Mouse (Mus musculus) 3T3-L1 (cell line): ENCODE measurements at regions not wholly inside any gene's neighbourhood (a gene's known extent, or its start where the extent isn't known, plus 50 kb on each side); places are given as distances from the start of the nearest gene placed in this dataset.

Experiments used
- DNase-seq: peaks from one replicate; pipeline ENCODE4 v3.0.0-alpha.2; 2015; ENCODE audit warnings: low read depth, low spot score

- peak; percentile 87 for DNase-seq
Observed at GRCm38 (mm10) chr4:62755237-62755900, 195.7 kb downstream of the Rgs3 start.

DNA sequence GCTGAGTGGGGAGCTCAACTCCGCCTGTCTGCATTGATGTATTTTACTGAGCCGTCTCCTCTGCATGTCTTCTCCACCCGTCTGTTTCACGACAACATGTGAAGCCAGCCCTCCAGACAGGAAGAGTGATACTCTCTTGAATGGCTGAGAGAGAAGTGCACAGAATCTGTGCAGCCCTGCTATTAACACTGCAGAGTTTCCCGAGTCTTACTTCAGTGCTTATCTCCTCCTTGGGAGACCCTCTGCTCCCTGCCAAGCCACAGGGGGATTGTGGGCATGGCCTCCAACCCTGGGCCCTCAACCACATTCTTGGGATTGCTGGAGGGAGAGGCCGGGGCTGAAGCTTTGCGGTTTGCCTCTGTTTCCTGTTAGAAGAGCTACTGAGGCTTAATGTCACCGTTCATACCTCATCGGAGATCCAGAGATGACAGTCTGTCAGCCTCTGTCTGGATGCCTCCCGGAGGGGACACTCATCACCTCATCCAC is 197.1 kb downstream of the Rgs3 start:
- DNase-seq, result peak; percentile 76

DNA sequence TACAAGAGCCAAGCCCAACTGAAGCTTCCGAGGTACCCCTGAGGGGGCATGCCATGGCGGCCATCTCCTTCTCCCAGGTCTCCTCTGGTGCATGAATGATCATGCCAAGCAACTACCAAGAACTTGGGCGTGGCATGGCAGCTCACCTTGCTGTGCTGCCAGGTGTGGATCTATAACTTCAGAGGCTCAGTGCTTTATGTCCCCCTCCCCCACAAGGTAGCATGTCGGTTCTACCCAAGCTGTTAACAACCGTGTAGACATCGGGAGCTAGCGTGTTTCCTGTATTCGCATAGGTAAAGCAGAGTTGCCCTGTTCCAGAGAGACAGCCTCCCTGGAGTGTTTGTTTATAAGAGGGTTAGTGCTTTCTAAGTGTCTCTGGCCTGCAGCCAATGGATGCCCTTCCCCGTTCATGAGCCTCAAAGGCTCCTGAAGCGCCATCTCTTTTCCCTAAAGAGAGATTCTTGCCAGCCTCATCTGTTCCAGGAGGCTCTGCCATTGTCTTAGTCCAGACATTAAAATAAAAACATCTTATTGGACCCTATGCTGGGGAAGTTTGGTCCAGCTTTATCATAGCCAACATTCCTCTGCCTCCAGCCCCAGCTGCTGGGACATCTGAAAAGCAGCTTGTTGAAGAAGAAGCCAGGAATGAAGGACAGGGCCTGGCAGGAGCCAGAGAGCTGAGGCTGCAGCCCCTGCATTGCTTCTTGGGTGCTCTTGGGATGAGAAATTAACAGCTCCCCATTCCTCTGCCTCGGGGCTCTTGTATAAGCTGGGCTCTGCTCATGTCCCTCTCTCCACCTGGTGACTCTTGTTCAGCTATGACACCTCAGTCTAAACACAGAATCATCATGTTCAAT is 201.3 kb downstream of the Rgs3 start:
- peak; percentile 32 for DNase-seq

- DNase-seq, result peak; percentile 88
Observed at GRCm38 (mm10) chr4:62761672-62762071, 202.0 kb downstream of the Rgs3 start.

GRCm38 (mm10) chr4:62763990-62764389 is 201.4 kb upstream of the Zfp618 start:
- DNase-seq, result peak; percentile 92

DNA sequence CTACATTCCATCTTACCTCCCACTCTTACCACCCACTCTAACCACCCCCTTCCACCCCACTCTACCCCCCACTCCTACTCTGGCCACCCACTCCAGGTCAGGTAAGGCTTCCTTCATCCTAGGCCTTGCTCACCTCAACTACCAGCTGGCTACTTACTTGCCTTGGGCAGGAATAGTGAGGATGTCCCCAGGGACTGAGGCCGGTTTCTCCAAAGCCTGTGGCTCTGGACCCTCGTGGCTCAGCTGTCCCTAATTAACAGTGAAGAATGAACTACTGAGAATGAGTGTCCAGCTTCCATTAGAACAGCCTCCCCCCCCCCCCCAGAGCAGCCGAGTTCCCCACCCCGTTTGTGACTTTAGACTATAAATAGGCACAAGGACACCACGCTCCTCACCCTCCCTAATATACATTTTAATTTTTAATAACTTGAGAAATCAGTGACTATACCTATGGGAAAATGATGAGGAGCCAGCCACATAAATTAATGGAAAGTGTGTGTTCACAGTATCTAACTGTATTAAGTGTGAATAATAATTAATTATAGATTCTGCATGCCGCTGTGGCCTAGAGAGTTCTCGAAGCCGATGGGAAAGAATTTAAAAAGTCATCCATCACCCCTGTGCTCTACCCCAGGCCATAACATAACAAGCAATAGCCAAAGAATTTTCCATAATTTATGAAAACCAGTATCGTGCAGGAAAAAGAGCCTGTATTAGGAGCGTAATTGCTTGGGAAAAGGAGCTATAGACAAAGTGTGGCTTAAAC is 195.7 kb upstream of the Zfp618 start:
- no peak for DNase-seq

DNA sequence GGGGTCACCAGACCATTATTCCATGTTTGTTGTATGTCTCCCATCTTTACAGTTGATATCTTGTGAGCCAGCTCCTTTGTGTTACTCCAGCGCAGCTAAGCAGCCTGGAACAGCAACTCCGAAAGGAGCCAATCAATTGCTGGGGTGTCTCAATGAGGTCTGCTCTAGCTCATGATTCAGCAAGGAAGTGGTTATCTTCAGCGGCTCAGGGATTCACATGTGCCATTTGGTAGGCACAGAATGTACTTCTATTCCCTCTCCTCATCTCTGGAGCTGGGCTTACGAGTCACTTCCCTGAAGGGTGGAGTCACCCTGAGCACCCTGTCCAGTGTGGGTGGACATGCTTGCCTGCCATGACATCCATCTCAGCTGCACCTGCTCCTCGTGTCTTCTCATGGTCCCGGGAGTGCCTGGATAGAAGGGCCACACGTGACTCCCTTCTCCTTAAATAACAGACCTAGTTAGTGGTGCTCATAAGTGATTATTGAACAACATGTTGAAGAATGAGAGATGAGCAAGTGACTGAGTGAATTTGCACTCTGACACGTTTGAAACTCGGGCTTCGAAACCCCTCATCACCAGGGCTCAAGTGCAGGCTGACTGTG is 190.3 kb upstream of the Zfp618 start:
- DNase-seq, result no peak

GRCm38 (mm10) chr4:62776881-62777280 is 188.5 kb upstream of the Zfp618 start:
- DNase-seq, result no peak

GRCm38 (mm10) chr4:62777436-62777835 is 187.9 kb upstream of the Zfp618 start:
- DNase-seq, result no peak

DNA sequence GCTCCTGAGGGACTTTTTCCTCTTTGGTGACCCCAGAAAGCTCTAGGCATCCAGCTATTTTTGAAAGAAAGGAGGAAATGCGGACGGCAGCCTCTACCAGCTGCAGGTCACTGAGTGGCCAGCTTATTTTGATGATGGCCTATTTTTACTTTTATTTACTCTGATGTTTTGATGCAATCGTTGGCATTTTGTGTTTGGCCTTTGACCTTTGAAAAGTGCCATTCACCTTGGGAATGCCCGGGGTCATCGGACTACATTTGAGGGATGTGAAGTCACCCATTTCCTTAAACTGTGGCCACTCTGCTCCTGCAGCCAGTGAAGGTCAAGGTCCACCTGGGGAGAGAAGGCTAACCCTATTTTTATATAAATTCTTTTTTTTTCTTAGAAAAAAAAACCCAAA is 186.8 kb upstream of the Zfp618 start:
- DNase-seq, result no peak

- peak; percentile 86 for DNase-seq
Observed at GRCm38 (mm10) chr4:62780409-62780808, 185.0 kb upstream of the Zfp618 start.

DNA sequence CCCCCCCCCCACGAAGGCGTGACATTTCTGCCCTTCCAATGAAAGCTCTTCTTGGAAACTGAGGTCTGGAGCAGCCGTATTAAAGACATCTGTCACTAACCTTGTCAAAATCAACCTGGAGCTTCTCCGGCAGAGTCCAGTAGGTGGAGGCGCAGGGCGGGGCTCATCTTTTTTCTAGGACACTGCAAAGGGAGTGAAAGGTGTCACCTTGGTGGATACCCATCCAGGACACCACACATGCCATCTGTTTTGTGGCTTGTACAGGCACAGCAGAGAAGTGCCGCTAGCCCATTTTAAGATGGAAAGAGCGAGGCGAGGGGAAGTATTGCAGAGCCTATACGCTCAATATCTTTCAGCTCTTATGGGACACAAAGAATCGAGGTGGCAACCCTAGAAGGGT is 184.5 kb upstream of the Zfp618 start:
- no peak for DNase-seq

- DNase-seq, result no peak
Observed at GRCm38 (mm10) chr4:62781309-62781800, 184.0 kb upstream of the Zfp618 start.

GRCm38 (mm10) chr4:62785711-62786110 is 179.7 kb upstream of the Zfp618 start:
- no peak for DNase-seq

DNA sequence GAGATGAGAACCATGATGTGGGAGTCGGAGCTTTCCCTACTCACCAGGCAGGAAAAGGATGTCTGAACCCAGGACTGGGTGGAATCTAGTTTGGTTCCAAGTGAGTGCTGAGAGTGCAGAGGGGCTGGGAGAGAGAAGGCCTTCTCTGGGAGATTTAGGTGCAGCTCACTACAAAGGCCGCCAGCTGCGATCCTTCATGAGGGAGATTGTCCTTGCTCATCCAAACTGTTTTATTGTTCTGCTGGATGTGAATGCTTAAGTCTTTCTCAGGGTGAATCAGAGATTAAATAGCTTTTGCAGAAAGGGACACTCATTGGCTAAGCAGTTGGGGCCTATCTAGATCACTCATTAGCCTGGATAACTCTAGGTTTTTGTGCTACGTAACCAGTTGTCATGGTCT is 175.7 kb upstream of the Zfp618 start:
- no peak for DNase-seq

DNA sequence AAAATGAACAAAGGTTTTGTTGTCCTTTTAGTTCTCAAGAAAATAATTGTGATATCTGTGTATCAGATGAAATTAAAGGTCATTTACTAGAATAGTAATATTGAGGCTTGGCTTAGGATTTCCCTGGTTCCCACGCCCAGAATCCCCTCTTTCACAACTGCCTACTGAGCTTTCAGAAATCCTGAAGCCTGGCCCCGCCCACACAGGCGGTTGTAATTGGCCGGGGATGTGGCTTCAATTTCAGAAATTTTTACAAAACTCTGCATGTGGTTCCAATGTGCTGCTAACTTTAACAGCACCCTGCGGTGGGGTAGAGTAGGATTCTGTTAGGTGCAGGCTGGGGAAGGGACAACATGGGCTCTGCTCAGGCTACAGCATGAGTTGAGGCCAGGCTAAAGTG is 171.8 kb upstream of the Zfp618 start:
- no peak for DNase-seq

- DNase-seq, result no peak
Observed at GRCm38 (mm10) chr4:62795538-62795937, 169.8 kb upstream of the Zfp618 start.

DNA sequence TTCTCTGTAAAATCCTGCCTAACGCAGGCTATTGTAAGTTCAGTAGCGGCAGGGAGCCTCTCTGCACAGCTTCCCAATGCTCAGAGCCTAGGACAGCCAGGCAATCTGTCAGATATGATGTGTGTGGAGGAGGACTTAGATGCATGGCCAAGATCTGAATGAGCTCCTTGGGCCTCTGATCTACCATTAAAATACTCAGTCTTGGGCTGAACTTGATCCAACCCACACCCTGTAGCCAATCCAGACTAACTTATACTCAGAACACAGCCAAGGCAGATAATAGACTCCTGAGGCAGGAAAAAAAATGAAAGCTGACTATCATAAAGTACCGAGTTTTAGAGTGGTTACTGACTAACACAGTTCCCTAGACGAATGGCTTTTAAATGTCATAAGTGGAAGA is 165.4 kb upstream of the Zfp618 start:
- no peak for DNase-seq

DNA sequence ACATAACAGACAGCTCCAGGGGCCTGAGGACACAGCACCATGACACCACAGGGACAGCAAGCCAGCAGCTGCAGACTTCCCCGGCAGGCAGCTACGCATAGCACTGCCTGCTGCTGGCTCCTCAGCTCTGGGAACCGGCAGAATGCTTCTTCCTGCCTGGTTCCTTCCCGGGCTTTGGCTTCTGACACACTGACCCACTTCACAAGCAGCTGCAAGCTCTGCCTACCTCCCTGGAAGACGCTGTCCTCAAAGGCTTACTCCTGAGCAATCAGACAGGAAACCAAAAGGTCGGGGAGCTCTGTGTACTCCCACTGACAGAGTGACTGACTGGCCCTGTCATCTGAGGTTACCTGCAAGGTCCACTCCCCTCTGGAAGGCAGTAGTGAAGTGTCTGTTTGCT is 159.5 kb upstream of the Zfp618 start:
- no peak for DNase-seq

- DNase-seq, result no peak
Observed at GRCm38 (mm10) chr4:62806786-62807185, 158.6 kb upstream of the Zfp618 start.

- no peak for DNase-seq
Observed at GRCm38 (mm10) chr4:62807926-62808552, 157.3 kb upstream of the Zfp618 start.
